Mouse (Mus musculus) adrenal gland, adult 8-10 months (tissue): ENCODE data around the gene Cdc42bpb. TPM values are rescaled to one million over a fixed set of nuclear protein-coding genes. Genes with fewer than 3 reads are reported as not detected.

ENCODE experiments used
- total RNA-seq, 4 experiments: library from RNA; stranded (reverse); gene quantifications; 2 replicates each; pipeline ENCODE4 v1.2.4; 2022

Cdc42bpb gene
- total RNA-seq, 4 experiments from 2014 or later: 112 to 162 (median 141) TPM

Other genes with a start within 250 kb of the Cdc42bpb start
- 10 to 100 TPM; 29.8 to 36.7 (median 34.2) TPM for gene Traf3, start 211.3 kb downstream of the Cdc42bpb start, total RNA-seq
- not detected for gene 4930595D18Rik, start 193.2 kb downstream of the Cdc42bpb start, total RNA-seq
- under 1 TPM in 1 of 4 experiments, not detected in 3; 0.32 TPM for gene Amn, start 106.6 kb downstream of the Cdc42bpb start, total RNA-seq
- gene Lbhd2, start 29.1 kb upstream of the Cdc42bpb start, total RNA-seq: 1 to 10 TPM in 1 of 4 experiments, under 1 TPM in 3; 0.67 to 1.0 (median 0.78) TPM
- 10 to 100 TPM in 1 of 4 experiments, 1 to 10 TPM in 3; 3.2 to 10.0 (median 7.8) TPM for gene Exoc3l4, start 39.3 kb upstream of the Cdc42bpb start, total RNA-seq
- gene Tnfaip2, start 64.8 kb upstream of the Cdc42bpb start, total RNA-seq: 10 to 100 TPM; 14.3 to 28.0 (median 17.7) TPM
- not detected for gene Gm266, start 108.1 kb upstream of the Cdc42bpb start, total RNA-seq
- gene Eif5, start 160.3 kb upstream of the Cdc42bpb start, total RNA-seq: 100 to 1,000 TPM; 301 to 395 (median 347) TPM
- gene Mark3, start 196.8 kb upstream of the Cdc42bpb start, total RNA-seq: 100 to 1,000 TPM in 1 of 4 experiments, 10 to 100 TPM in 3; 78.4 to 115 (median 93.2) TPM